Mouse (Mus musculus) embryonic facial prominence, embryonic 14.5 days (tissue): ENCODE data around the gene Kctd20. TPM values are rescaled to one million over a fixed set of nuclear protein-coding genes. Genes with fewer than 3 reads are reported as not detected.

Experiments
- ATAC-seq: fragments of 200-750 bp; cut with Nextera tagmentation; 2 replicates; pipeline ENCODE4 v1.8.0; 2017; ENCODE audit warnings: low read depth, moderate number of reproducible peaks, moderate TSS enrichment
- DNase-seq: peaks from one replicate; pipeline ENCODE4 v3.0.0-alpha.2; 2015; ENCODE audit warnings: low spot score
- H3K27ac ChIP-seq: fragments of 300-500 bp; sonication (generic); replicated peaks from 2 replicates; pipeline ENCODE4 v1.5.1; 2014; ENCODE audit warnings: low read depth, mild to moderate bottlenecking, low read length, moderate library complexity
- H3K27me3 ChIP-seq: fragments of 300-500 bp; sonication (generic); replicated peaks from 2 replicates; pipeline ENCODE4 v1.6.1; 2014; ENCODE audit warnings: low read length; ENCODE audit not compliant: control insufficient read depth, insufficient read depth
- H3K36me3 ChIP-seq: fragments of 300-500 bp; sonication (generic); 2 replicates; pipeline ENCODE4 v1.6.1; 2014; ENCODE audit warnings: low read length, mixed read lengths; ENCODE audit not compliant: control insufficient read depth, insufficient read depth
- H3K4me1 ChIP-seq: fragments of 300-500 bp; sonication (generic); 2 replicates; pipeline ENCODE4 v1.6.1; 2014; ENCODE audit warnings: antibody characterized with exemption, low read length; ENCODE audit not compliant: control insufficient read depth, insufficient read depth
- H3K4me2 ChIP-seq: fragments of 300-500 bp; sonication (generic); 2 replicates; pipeline ENCODE4 v1.6.1; 2014; ENCODE audit warnings: low read depth, mild to moderate bottlenecking, low read length, moderate library complexity, mixed read lengths
- H3K4me3 ChIP-seq: fragments of 300-500 bp; sonication (generic); 2 replicates; pipeline ENCODE4 v1.5.1; 2014; ENCODE audit warnings: low read depth, mild to moderate bottlenecking, low read length
- H3K9ac ChIP-seq: fragments of 300-500 bp; sonication (generic); 2 replicates; pipeline ENCODE4 v1.6.1; 2014; ENCODE audit warnings: low read depth, mild to moderate bottlenecking, low read length, moderate library complexity, mixed read lengths
- H3K9me3 ChIP-seq: fragments of 300-500 bp; sonication (generic); 2 replicates; pipeline ENCODE4 v1.6.1; 2016; ENCODE audit warnings: low read length; ENCODE audit not compliant: control insufficient read depth
- WGBS: fragments of 180-500 bp; shearing (Covaris S2); extraction: QIAGEN DNeasy Blood & Tissue Kit; methylation state at CpG from one replicate; pipeline ENCODE4 v1.1.7; 2014; 5-methylcytosine and 5-hydroxymethylcytosine counted together
- polyA plus RNA-seq: library from polyadenylated mRNA; unstranded; fragments of >200 nt; fragmentation: Nextera tagmentation; extraction: Ambion mirVana; gene quantifications from 2 replicates; pipeline ENCODE4 v1.2.1, GENCODE M21; 2014

The Kctd20 gene
- polyA plus RNA-seq, 1 experiment from 2014 or later: 79.0 TPM

DNA sequence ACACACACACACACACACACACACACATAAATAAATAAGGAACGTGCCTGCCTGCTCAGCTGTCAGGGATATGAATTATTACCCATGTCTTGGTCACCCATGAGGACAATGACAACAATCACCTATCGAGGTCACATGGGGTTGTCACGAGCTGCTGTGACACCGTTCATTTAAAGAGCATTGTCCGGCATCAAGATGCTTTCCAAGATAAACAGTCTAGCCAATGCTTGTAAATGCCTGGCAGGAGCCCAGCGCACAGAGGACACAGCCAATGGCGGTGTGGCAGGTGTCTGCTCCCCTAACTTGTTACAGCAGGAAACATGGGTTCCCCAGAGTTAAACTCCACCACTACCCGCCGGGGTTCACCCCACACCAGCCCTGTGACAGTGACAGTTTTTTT, 23.7 kb upstream of the Kctd20 start:
- Histone ChIP-seq H3K36me3 (no peaks in the 10 kb centered on the region), H3K9me3 (no peaks in the 10 kb centered on the region), H3K4me1 (peaks cover 10% of the 10 kb centered on the region), H3K9ac (no peak overlapping the region), H3K4me2 (no peak overlapping the region), H3K27me3 (no peaks in the 10 kb centered on the region), H3K27ac (no peak overlapping the region), H3K4me3 (no peak overlapping the region)
- ATAC-seq (no peak), DNase-seq (no peak)
- WGBS: 91% methylated on average over 9 of the region's 9 CpGs

DNA sequence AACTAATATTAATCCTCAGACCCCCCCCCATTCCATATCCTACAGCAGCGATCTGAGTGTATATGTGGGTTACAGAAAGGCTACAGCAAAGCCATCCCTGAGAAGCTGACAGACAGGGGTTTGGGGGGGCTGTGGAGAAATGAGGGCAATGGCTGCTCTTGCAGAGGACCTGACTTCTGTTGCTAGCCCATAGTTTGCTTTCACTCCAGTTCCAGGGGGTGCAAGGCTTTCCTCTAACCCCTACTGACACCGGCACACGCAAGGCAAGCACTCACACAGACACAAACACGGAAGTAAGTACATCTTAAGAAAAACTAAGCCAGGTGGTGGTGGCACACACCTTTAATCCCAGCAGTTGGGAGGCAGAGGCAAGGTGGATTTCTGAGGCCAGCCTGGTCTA, 22.4 kb upstream of the Kctd20 start:
- Histone ChIP-seq H3K4me3 (no peak overlapping the region), H3K9me3 (no peaks in the 10 kb centered on the region), H3K4me1 (peaks cover 10% of the 10 kb centered on the region), H3K4me2 (no peak overlapping the region), H3K9ac (no peak overlapping the region), H3K27ac (no peak overlapping the region), H3K36me3 (no peaks in the 10 kb centered on the region), H3K27me3 (no peaks in the 10 kb centered on the region)
- DNase-seq (no peak), ATAC-seq (no peak)
- 89% methylated on average over 4 of the region's 4 CpGs for WGBS

DNA sequence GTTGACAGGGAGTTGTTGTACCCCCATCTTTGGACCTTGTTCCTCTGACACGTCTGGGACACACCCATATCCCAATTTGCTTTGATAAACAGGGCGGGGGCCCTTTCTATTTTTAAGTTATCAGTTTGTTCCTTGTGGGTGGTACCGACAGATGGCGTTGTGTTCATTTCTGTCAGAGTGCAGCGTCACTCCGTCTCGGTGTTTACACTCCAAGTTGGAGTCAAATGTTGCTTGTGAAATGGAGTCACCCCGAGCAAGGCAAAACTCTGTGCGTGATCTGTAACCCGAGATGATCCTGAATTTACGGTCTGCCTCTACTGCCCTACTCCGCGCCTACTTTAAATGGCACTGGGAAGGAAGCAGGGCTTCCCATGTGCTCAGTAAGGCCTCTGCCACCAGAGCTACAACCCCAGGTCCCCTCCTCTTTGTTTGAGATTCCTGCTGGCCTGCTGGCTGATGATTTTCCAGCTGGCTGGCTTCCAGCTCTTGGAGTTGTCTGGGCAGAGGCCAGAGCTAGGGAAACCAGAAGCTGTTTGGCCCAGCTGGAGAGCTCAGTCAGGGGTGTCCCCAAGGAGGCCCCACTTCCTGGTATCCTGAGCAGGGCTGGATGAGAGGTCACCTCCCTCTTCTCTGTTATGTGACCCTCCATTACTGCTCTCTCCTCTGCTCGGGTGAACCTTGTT, 21.2 kb upstream of the Kctd20 start:
- Histone ChIP-seq H3K4me2 (peak overlapping the region; percentile 43), H3K4me1 (peaks cover 10% of the 10 kb centered on the region), H3K36me3 (no peaks in the 10 kb centered on the region), H3K9ac (peak overlapping the region; percentile 52), H3K27me3 (no peaks in the 10 kb centered on the region), H3K4me3 (no peak overlapping the region), H3K27ac (peak overlapping the region; percentile 84), H3K9me3 (no peaks in the 10 kb centered on the region)
- peak; percentile 93 for DNase-seq
- 16% methylated on average over 14 of the region's 14 CpGs for WGBS
- ATAC-seq: peak; percentile 92

DNA sequence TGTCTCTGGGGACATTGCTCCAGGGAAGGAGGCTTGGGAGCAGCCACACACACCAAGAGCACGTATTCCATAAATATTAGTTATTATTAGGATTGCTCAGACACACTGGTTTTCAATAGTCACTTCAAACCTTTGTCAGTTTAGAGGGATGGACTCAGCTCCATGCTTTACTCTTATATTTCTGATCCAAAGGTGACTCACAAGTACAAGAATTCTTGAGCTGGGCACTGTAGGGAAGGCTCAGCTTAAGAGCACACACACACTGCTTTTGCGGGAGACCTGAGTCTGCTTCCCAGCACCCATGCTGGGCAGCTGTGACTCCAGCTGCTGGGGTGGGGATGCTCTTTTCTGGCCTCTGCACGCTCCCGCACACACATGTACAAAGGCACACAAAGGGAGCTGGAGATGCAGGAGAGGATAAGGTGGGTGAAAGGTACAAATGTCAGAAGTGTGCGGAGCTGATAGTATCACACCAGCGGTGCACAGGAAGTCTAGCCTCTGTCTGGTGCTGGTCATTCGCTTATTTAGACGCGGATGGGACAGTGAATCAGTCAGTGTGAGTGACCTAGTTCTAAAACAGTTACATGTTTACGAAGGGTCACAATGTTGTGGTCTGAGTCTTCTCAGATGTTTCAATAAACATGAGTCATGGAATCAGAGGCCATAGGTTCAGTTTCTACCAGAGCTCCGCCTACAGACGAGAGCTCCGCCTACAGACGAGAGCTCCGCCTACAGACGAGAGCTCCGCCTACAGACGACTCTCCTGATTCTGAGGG, 20.1 kb upstream of the Kctd20 start:
- H3K4me1 ChIP-seq: peaks cover 10% of the 10 kb centered on the region
- WGBS: 89% methylated on average over 18 of the region's 18 CpGs
- DNase-seq: no peak
- no peak overlapping the region for H3K9ac ChIP-seq
- no peak overlapping the region for H3K4me3 ChIP-seq
- H3K36me3 ChIP-seq: no peaks in the 10 kb centered on the region
- H3K27ac ChIP-seq: peak overlapping the region; percentile 44; the same call in 1 of the 2 replicates
- H3K4me2 ChIP-seq: no peak overlapping the region
- ATAC-seq: no peak
- no peaks in the 10 kb centered on the region for H3K27me3 ChIP-seq
- H3K9me3 ChIP-seq: no peaks in the 10 kb centered on the region

DNA sequence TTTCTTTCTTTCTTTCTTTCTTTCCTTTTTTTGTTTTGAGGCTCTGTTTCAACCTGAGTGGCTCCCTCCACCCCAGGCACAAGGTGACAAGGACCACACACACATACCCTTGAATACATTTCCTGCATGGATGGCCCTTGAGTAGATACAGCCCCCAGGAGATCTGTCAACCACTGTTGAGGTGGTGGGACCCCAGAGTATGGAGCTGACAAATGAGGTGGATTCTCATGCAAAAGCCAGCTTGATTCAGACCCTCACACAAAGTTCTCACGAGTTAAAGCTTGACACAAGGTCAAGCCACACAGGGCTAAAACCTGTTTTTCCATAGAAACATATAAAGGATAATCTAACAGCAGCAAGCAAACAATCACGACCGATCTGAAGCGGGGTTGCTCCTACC, 19.5 kb upstream of the Kctd20 start:
- H3K9me3 ChIP-seq: no peaks in the 10 kb centered on the region
- no peak overlapping the region for H3K9ac ChIP-seq
- no peaks in the 10 kb centered on the region for H3K27me3 ChIP-seq
- H3K4me1 ChIP-seq: peaks cover 10% of the 10 kb centered on the region
- H3K36me3 ChIP-seq: no peaks in the 10 kb centered on the region
- H3K4me2 ChIP-seq: no peak overlapping the region
- ATAC-seq: no peak
- WGBS: 79% methylated on average over 4 of the region's 4 CpGs
- H3K27ac ChIP-seq: no peak overlapping the region
- no peak for DNase-seq
- H3K4me3 ChIP-seq: no peak overlapping the region

DNA sequence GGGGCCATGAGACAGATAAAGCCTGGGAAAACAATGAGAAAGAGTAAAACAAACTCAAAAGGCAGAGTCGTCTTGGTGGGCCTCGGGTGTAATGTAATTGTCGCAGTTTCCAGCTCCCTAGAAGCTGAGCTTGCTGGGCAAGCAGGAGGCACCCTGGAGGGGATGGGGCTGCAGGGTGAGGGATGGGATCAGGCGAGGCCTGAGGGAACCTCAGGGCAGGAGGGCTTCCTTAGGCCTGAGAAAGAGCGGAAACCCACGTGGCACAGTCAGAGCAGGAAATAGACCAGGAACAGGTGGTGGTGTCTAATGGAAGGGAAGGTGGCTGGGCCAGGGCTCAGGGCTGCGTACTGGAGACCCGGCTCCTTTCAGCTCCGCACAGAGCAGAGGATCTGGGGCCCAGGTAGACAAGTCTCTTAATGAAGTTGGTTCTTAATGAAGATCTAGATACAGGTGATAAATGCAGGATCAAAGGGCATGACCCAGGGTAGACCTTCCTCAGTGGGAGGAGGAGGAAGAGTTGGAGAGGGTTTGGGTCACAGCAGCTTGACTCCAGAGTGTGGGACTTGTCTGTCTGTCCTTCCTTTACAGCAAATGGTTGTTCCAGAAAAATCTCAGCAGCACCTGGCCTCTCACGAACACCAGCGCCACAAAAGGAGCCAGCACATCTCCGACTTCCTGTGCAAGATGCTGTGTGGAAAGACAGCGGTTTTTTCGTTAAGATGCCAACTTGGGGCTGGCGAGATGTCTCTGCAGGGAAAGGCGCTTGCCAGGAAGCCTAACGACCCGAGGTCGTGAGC, 17.4 kb upstream of the Kctd20 start:
- H3K9me3 ChIP-seq: no peaks in the 10 kb centered on the region
- H3K4me2 ChIP-seq: no peak overlapping the region
- no peak overlapping the region for H3K9ac ChIP-seq
- H3K4me1 ChIP-seq: peaks cover 10% of the 10 kb centered on the region
- ATAC-seq (no peak), DNase-seq (no peak)
- H3K27ac ChIP-seq: no peak overlapping the region
- no peak overlapping the region for H3K4me3 ChIP-seq
- no peaks in the 10 kb centered on the region for H3K36me3 ChIP-seq
- H3K27me3 ChIP-seq: no peaks in the 10 kb centered on the region
- WGBS: 68% methylated on average over 19 of the region's 19 CpGs

DNA sequence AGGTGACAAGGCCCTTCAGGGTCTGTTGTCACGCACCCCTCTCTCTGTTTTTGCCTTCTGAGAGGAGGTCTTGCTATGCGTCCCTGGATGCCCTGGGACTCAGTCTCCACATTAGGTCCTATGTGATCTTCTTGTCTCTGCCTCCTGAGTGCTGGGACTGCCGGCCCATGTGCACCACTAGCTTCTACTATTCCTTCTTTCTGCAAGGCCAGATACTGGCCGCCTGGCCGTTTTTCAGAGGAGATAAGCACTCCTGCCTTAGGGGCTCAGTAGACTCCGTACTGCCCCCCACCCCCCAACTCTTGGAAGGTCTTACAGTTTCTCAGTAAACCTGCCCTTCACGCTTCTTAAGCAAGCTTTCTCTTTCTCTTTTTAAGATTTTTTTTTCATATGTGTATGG, 15.6 kb upstream of the Kctd20 start:
- ATAC-seq (no peak), DNase-seq (no peak)
- H3K4me1 ChIP-seq: no peaks in the 10 kb centered on the region
- H3K4me3 ChIP-seq: no peak overlapping the region
- no peaks in the 10 kb centered on the region for H3K27me3 ChIP-seq
- H3K9ac ChIP-seq: no peak overlapping the region
- H3K4me2 ChIP-seq: no peak overlapping the region
- WGBS: 86% methylated on average over 7 of the region's 7 CpGs
- no peaks in the 10 kb centered on the region for H3K9me3 ChIP-seq
- no peak overlapping the region for H3K27ac ChIP-seq
- no peaks in the 10 kb centered on the region for H3K36me3 ChIP-seq

DNA sequence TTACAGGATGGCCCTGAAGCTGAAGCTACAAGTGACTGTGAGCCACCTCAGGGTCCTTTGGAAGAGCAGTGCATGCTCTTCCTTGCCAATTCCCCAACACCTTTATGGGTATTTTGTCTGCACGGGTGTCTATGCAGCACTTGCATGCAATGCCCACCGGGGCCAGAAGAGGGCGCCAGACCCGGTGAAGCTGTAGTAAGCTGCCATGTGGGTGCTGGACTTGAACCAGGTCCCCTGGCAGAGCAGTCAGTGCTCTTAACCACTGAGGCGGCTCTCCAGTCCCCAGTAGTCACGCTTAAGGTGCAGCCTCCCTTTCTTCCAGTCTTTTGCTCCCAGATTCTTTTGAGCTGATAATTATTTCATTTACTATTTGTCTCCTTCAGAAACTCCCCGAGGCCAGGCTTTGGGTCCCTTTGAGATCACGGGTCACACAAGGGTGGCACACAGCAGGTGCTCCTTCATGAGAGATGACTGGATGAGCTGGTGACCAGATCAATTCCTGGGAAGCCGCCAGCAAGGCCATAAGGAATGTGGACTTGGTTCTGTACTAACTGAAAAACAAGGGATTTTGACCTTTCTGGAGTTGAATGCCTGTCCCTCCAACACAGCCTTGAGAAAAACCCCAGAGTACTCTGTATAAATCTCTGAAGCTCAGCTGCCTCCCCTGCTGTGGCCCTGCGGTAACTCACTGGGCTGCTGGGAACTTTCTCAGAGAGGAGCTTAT, 15.0 kb upstream of the Kctd20 start:
- Histone ChIP-seq H3K4me3 (no peak overlapping the region), H3K9ac (no peak overlapping the region), H3K27me3 (no peaks in the 10 kb centered on the region), H3K27ac (no peak overlapping the region), H3K36me3 (no peaks in the 10 kb centered on the region), H3K4me1 (no peaks in the 10 kb centered on the region), H3K4me2 (no peak overlapping the region), H3K9me3 (no peaks in the 10 kb centered on the region)
- ATAC-seq (no peak), DNase-seq (no peak)
- WGBS: 85% methylated on average over 10 of the region's 10 CpGs
